Mouse (Mus musculus) forebrain, embryonic 10.5 days (tissue): ENCODE data around the gene Cdh23. TPM values are rescaled to one million over a fixed set of nuclear protein-coding genes. Genes with fewer than 3 reads are reported as not detected.
A peak's percentile ranks its signal among the peaks of the same experiment; 100 is the strongest.

Experiments used
- DNase-seq: peaks from one replicate; pipeline ENCODE4 v3.0.0-alpha.2; 2017; ENCODE audit warnings: low spot score; ENCODE audit errors: extremely low spot score
- H3K27ac ChIP-seq: fragments of 300-500 bp; sonication (generic); 2 replicates; pipeline ENCODE4 v1.5.1; 2016; ENCODE audit warnings: mild to moderate bottlenecking
- H3K27me3 ChIP-seq: fragments of 300-500 bp; sonication (generic); 2 replicates; pipeline ENCODE4 v1.6.1; 2016; ENCODE audit warnings: mild to moderate bottlenecking; ENCODE audit not compliant: poor library complexity, severe bottlenecking
- H3K36me3 ChIP-seq: fragments of 300-500 bp; sonication (generic); replicated peaks from 2 replicates; pipeline ENCODE4 v1.6.1; 2016; ENCODE audit warnings: mild to moderate bottlenecking, moderate library complexity
- H3K4me1 ChIP-seq: fragments of 300-500 bp; sonication (generic); 2 replicates; pipeline ENCODE4 v1.6.1; 2016
- H3K4me3 ChIP-seq: fragments of 300-500 bp; sonication (generic); 2 replicates; pipeline ENCODE4 v1.5.1; 2016; ENCODE audit warnings: mild to moderate bottlenecking, moderate library complexity
- H3K9me3 ChIP-seq: fragments of 300-500 bp; sonication (generic); 2 replicates; pipeline ENCODE4 v1.6.1; 2016; ENCODE audit warnings: mild to moderate bottlenecking, moderate library complexity
- WGBS: fragments of 180-500 bp; shearing (Covaris S2); methylation state at CpG from one replicate; pipeline ENCODE4 v1.1.7; 2016; 5-methylcytosine and 5-hydroxymethylcytosine counted together
- polyA plus RNA-seq: library from polyadenylated mRNA; unstranded; fragments of >200 nt; fragmentation: Nextera tagmentation; extraction: Ambion mirVana; gene quantifications from 2 replicates; pipeline ENCODE4 v1.2.1, GENCODE M21; 2016

Cdh23 gene
- polyA plus RNA-seq, 1 experiment from 2014 or later: 0.32 TPM

- Histone ChIP-seq H3K36me3 (no peaks in the 10 kb centered on the region), H3K27me3 (peaks cover 10% of the 10 kb centered on the region; the same call in 1 of the 2 replicates), H3K4me1 (peaks cover 7% of the 10 kb centered on the region), H3K9me3 (peaks cover 4% of the 10 kb centered on the region; the same call in 1 of the 2 replicates), H3K27ac (no peak overlapping the region), H3K4me3 (no peak overlapping the region)
- no peak for DNase-seq
- WGBS: 83% methylated on average over 18 of the region's 18 CpGs
Observed at GRCm38 (mm10) chr10:60539164-60539914, 157.0 kb downstream of the Cdh23 start.

DNA sequence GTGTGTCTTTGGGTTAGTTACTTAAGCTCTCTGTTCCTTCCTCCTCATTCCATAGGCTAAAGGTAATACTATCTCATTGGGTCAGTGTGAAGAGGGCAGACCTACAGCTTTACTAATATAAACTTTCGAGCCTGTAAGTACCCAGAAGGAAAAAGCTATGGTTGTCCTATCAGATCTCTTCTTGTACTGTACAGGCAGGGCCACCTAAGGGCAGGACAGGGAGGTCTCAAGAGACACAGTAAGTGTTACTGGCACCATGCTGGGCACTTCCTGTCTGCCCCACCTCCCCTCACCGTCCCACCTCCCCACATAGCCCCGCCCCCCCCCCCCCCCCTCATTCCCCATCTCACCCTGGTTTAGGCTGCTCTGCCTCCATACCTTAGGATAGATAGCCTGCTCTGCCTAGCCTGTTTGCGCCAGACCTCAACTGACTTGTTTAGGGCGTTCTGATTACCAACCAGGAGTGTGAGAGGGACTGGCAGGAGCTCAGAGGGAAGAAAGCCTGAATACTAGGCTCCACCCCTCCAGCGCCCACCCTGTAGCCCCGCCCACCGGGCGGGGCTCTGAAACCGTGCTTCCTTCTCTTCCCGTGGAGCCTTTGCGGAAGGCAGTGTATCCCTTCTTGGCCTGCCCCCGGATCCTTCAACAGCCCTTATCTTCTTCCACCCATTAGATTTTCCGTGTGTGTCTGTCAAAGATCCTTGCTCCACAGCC, 160.0 kb downstream of the Cdh23 start:
- 0 out of 2 replicates have a peak overlapping the region, but pooled peaks have one; percentile 6 for H3K27ac ChIP-seq
- peaks cover 12% of the 10 kb centered on the region for H3K4me1 ChIP-seq
- DNase-seq: peak; percentile 31
- H3K27me3 ChIP-seq: peaks cover 37% of the 10 kb centered on the region
- 10% methylated on average over 13 of the region's 14 CpGs for WGBS
- no peaks in the 10 kb centered on the region for H3K36me3 ChIP-seq
- H3K4me3 ChIP-seq: peak overlapping the region; percentile 16; the same call in 1 of the 2 replicates
- H3K9me3 ChIP-seq: no peaks in the 10 kb centered on the region

GRCm38 (mm10) chr10:60532502-60532901, 163.8 kb downstream of the Cdh23 start:
- peaks cover 41% of the 10 kb centered on the region for H3K27me3 ChIP-seq
- no peak overlapping the region for H3K4me3 ChIP-seq
- H3K36me3 ChIP-seq: no peaks in the 10 kb centered on the region
- peaks cover 12% of the 10 kb centered on the region for H3K4me1 ChIP-seq
- 77% methylated on average over 4 of the region's 4 CpGs for WGBS
- DNase-seq: no peak
- no peak overlapping the region for H3K27ac ChIP-seq
- H3K9me3 ChIP-seq: no peaks in the 10 kb centered on the region

- H3K9me3 ChIP-seq: no peaks in the 10 kb centered on the region
- DNase-seq: peak; percentile 55
- WGBS: 22% methylated on average over 2 of the region's 2 CpGs
- H3K27me3 ChIP-seq: peaks cover 41% of the 10 kb centered on the region
- no peak overlapping the region for H3K4me3 ChIP-seq
- H3K27ac ChIP-seq: 0 out of 2 replicates have a peak overlapping the region, but pooled peaks have one; percentile 1
- H3K36me3 ChIP-seq: no peaks in the 10 kb centered on the region
- H3K4me1 ChIP-seq: peaks cover 8% of the 10 kb centered on the region
Observed at GRCm38 (mm10) chr10:60531349-60531748, 164.9 kb downstream of the Cdh23 start.

DNA sequence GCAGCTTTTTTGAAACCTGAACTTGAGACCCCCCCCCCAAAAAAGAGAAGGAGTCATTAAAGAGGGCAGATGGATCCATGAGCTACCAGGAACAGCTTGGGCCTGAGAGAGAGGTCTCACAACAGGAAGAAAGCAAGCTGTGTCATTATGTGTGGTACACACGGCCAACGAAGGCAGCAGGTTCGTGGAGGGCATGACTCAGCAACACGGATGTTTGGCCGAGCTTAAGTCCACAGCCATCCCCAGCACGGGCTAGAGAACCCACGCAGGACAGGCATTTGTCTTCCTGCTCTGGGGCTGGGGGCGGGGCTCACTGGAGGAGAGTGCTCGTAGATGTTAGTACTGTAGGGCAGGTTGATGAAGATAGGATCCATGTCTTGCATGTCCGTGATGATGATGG, 165.7 kb downstream of the Cdh23 start:
- Histone ChIP-seq H3K36me3 (no peaks in the 10 kb centered on the region), H3K27me3 (peaks cover 36% of the 10 kb centered on the region), H3K4me3 (no peak overlapping the region), H3K4me1 (0 out of 2 replicates have a peak, but pooled peaks cover 4% of the 10 kb centered on the region), H3K9me3 (no peaks in the 10 kb centered on the region), H3K27ac (no peak overlapping the region)
- no peak for DNase-seq
- 85% methylated on average over 10 of the region's 10 CpGs for WGBS

- Histone ChIP-seq H3K9me3 (no peaks in the 10 kb centered on the region), H3K4me1 (0 out of 2 replicates have a peak, but pooled peaks cover 4% of the 10 kb centered on the region), H3K36me3 (no peaks in the 10 kb centered on the region), H3K4me3 (no peak overlapping the region), H3K27ac (no peak overlapping the region), H3K27me3 (peaks cover 20% of the 10 kb centered on the region)
- no peak for DNase-seq
- WGBS: 85% methylated on average over 7 of the region's 7 CpGs
Observed at GRCm38 (mm10) chr10:60527949-60528348, 168.3 kb downstream of the Cdh23 start.

DNA sequence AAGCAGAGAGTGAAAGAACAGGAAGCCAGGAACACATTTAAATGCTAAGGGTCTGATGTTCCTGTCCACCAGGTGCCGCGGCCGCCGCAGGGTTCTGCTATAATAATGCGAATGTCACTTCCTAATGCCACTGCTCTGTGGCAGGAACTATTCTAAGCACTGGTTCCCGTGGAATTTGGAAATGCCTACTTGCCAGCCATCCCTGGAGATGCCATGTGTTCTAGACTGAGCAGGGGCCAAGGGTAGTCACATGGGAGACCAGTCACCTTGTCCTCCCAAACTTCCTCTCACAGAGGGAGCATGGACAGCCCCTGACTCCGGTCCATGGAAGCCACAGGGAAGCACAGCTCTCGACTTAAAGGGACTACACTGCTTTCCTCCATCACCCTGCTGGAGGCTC, 171.2 kb downstream of the Cdh23 start:
- no peaks in the 10 kb centered on the region for H3K36me3 ChIP-seq
- no peaks in the 10 kb centered on the region for H3K4me1 ChIP-seq
- H3K4me3 ChIP-seq: no peak overlapping the region
- 84% methylated on average over 8 of the region's 8 CpGs for WGBS
- H3K9me3 ChIP-seq: no peaks in the 10 kb centered on the region
- no peak for DNase-seq
- H3K27ac ChIP-seq: no peak overlapping the region
- H3K27me3 ChIP-seq: no peaks in the 10 kb centered on the region

GRCm38 (mm10) chr10:60516286-60516685, 180.0 kb downstream of the Cdh23 start:
- no peaks in the 10 kb centered on the region for H3K4me1 ChIP-seq
- H3K9me3 ChIP-seq: no peaks in the 10 kb centered on the region
- whole genome bisulfite sequencing: 89% methylated on average over 11 of the region's 11 CpGs
- no peaks in the 10 kb centered on the region for H3K27me3 ChIP-seq
- no peak overlapping the region for H3K27ac ChIP-seq
- H3K36me3 ChIP-seq: no peaks in the 10 kb centered on the region
- no peak for DNase-seq
- no peak overlapping the region for H3K4me3 ChIP-seq

- H3K27ac ChIP-seq: 0 out of 2 replicates have a peak overlapping the region, but pooled peaks have one; percentile 35
- 28% methylated on average over 4 of the region's 4 CpGs for WGBS
- H3K9me3 ChIP-seq: 0 out of 2 replicates have a peak, but pooled peaks cover 3% of the 10 kb centered on the region
- peaks cover 22% of the 10 kb centered on the region for H3K4me1 ChIP-seq
- H3K4me3 ChIP-seq: no peak overlapping the region
- no peak for DNase-seq
- H3K27me3 ChIP-seq: peaks cover 5% of the 10 kb centered on the region
- no peaks in the 10 kb centered on the region for H3K36me3 ChIP-seq
Observed at GRCm38 (mm10) chr10:60498538-60498937, 197.8 kb downstream of the Cdh23 start.

GRCm38 (mm10) chr10:60495070-60495469, 201.2 kb downstream of the Cdh23 start:
- Histone ChIP-seq H3K27me3 (peaks cover 5% of the 10 kb centered on the region), H3K36me3 (no peaks in the 10 kb centered on the region), H3K4me1 (peaks cover 30% of the 10 kb centered on the region), H3K9me3 (0 out of 2 replicates have a peak, but pooled peaks cover 3% of the 10 kb centered on the region), H3K4me3 (no peak overlapping the region), H3K27ac (no peak overlapping the region)
- DNase-seq: no peak
- WGBS: 19% methylated on average over 6 of the region's 6 CpGs

GRCm38 (mm10) chr10:60491538-60491937, 204.8 kb downstream of the Cdh23 start:
- Histone ChIP-seq H3K27me3 (peaks cover 5% of the 10 kb centered on the region), H3K4me1 (peaks cover 19% of the 10 kb centered on the region), H3K9me3 (0 out of 2 replicates have a peak, but pooled peaks cover 3% of the 10 kb centered on the region), H3K27ac (no peak overlapping the region), H3K4me3 (no peak overlapping the region), H3K36me3 (no peaks in the 10 kb centered on the region)
- no peak for DNase-seq
- 44% methylated on average over 2 of the region's 2 CpGs for WGBS

GRCm38 (mm10) chr10:60481381-60481780, 214.9 kb downstream of the Cdh23 start:
- H3K4me3 ChIP-seq: no peak overlapping the region
- no peak for DNase-seq
- peaks cover 10% of the 10 kb centered on the region; the same call in 1 of the 2 replicates for H3K4me1 ChIP-seq
- H3K27me3 ChIP-seq: peaks cover 17% of the 10 kb centered on the region
- WGBS: 95% methylated on average over 6 of the region's 6 CpGs
- no peaks in the 10 kb centered on the region for H3K36me3 ChIP-seq
- H3K9me3 ChIP-seq: no peaks in the 10 kb centered on the region
- H3K27ac ChIP-seq: no peak overlapping the region

- WGBS: 81% methylated on average over 5 of the region's 5 CpGs
- Histone ChIP-seq H3K4me1 (peaks cover 44% of the 10 kb centered on the region), H3K9me3 (no peaks in the 10 kb centered on the region), H3K27me3 (peaks cover 61% of the 10 kb centered on the region), H3K27ac (0 out of 2 replicates have a peak overlapping the region, but pooled peaks have one; percentile 2), H3K36me3 (no peaks in the 10 kb centered on the region), H3K4me3 (no peak overlapping the region)
- DNase-seq: no peak
Observed at GRCm38 (mm10) chr10:60474549-60474948, 221.7 kb downstream of the Cdh23 start.
